Mouse (Mus musculus) MEL (cell line): ENCODE measurements around the gene Zbtb21.

Source experiments
- CHD1 ChIP-seq: IDR thresholded peaks from 2 replicates; pipeline ENCODE4 v1.6.1; 2012; ENCODE audit warnings: low read depth, mild to moderate bottlenecking, inconsistent platforms, low read length, improper control_type of control experiment
- CHD2 ChIP-seq: IDR thresholded peaks from 2 replicates; pipeline ENCODE4 v1.6.1; 2011; ENCODE audit warnings: low read length, improper control_type of control experiment
- CTCF ChIP-seq, 3 experiments: IDR thresholded peaks in 2 of 3; conservative IDR thresholded peaks in 1 of 3; 2 replicates each; pipeline ENCODE4 v1.5.1; 2011 to 2012; ENCODE audit warnings: low read length in 3 of 3, low read depth in 2 of 3, mild to moderate bottlenecking in 2 of 3, improper control_type of control experiment in 1 of 3, inconsistent platforms in 1 of 3, mixed read lengths in 1 of 3, moderate library complexity in 1 of 3; ENCODE audit not compliant: control insufficient read depth in 1 of 3, insufficient read depth in 1 of 3, poor library complexity in 1 of 3, severe bottlenecking in 1 of 3
- EP300 ChIP-seq, 2 experiments: IDR thresholded peaks; 2 replicates each; pipeline ENCODE4 v1.6.1; 2011; ENCODE audit warnings: improper control_type of control experiment in 2 of 2, low read length in 2 of 2, low read depth in 1 of 2, mild to moderate bottlenecking in 1 of 2
- MAX ChIP-seq: IDR thresholded peaks from 2 replicates; pipeline ENCODE4 v1.6.1; 2011; ENCODE audit warnings: low read length, improper control_type of control experiment
- MXI1 ChIP-seq: IDR thresholded peaks from 2 replicates; pipeline ENCODE4 v1.6.1; 2011; ENCODE audit warnings: mild to moderate bottlenecking, low read depth, low read length, improper control_type of control experiment
- POLR2A ChIP-seq, 2 experiments: IDR thresholded peaks; 2 replicates each; pipeline ENCODE4 v1.6.1; 2011 to 2012; ENCODE audit warnings: low read length in 2 of 2, mild to moderate bottlenecking in 2 of 2, control low read depth in 1 of 2, improper control_type of control experiment in 1 of 2, low read depth in 1 of 2, moderate library complexity in 1 of 2; ENCODE audit not compliant: control insufficient read depth in 1 of 2, insufficient read depth in 1 of 2, poor library complexity in 1 of 2
- SIN3A ChIP-seq: IDR thresholded peaks from 2 replicates; pipeline ENCODE4 v1.6.1; 2012; ENCODE audit warnings: low read length, improper control_type of control experiment, inconsistent platforms
- USF2 ChIP-seq, 2 experiments: IDR thresholded peaks; 2 replicates each; pipeline ENCODE4 v1.6.1; 2011 to 2012; ENCODE audit warnings: improper control_type of control experiment in 2 of 2, low read length in 2 of 2, borderline replicate concordance in 1 of 2, inconsistent platforms in 1 of 2, low read depth in 1 of 2, mild to moderate bottlenecking in 1 of 2; ENCODE audit not compliant: insufficient read depth in 1 of 2
- ZC3H11A ChIP-seq: IDR thresholded peaks from 2 replicates; pipeline ENCODE4 v1.6.1; 2012; ENCODE audit warnings: low read depth, mild to moderate bottlenecking, inconsistent platforms, low read length, improper control_type of control experiment

GRCm38 (mm10) chr16:97907496-97907895, 54.9 kb downstream of the Zbtb21 start:
- TF ChIP-seq EP300 (IDR thresholded peaks at IDR 0.05; ENCODE audit: low read depth in 1 of 2, low read length in 2 of 2): peak; percentile 95 to 96
- no peak for TF ChIP-seq CTCF (IDR thresholded peaks at IDR 0.05 in 2 of 3, conservative IDR thresholded peaks at IDR 0.05 in 1 of 3; ENCODE audit: control insufficient read depth in 1 of 3, insufficient read depth in 1 of 3, low read depth in 2 of 3, low read length in 3 of 3, poor library complexity in 1 of 3, severe bottlenecking in 1 of 3)
- TF ChIP-seq USF2 (IDR thresholded peaks at IDR 0.05; ENCODE audit: borderline replicate concordance in 1 of 2, insufficient read depth in 1 of 2, low read depth in 1 of 2, low read length in 2 of 2): no peak
- TF ChIP-seq SIN3A: peak; percentile 84
- TF ChIP-seq CHD1: no peak
- TF ChIP-seq CHD2: no peak
- TF ChIP-seq ZC3H11A: no peak
- TF ChIP-seq POLR2A (IDR thresholded peaks at IDR 0.05; ENCODE audit: control insufficient read depth in 1 of 2, insufficient read depth in 1 of 2, low read depth in 1 of 2, low read length in 2 of 2, poor library complexity in 1 of 2): no peak
- peak; percentile 40 for TF ChIP-seq MXI1
- TF ChIP-seq MAX: 0 out of 2 replicates have a peak, but pooled peaks have one; percentile 20
